Mouse (Mus musculus) spleen, adult 2 months (tissue): ENCODE results near the gene Casp3.

ENCODE experiments used
- CTCF ChIP-seq: fragments of 200-500 bp; IDR thresholded peaks from 2 replicates; pipeline ENCODE4 v1.5.1; 2011; ENCODE audit warnings: mild to moderate bottlenecking, inconsistent platforms; ENCODE audit not compliant: insufficient read depth, insufficient read length, insufficient replicate concordance; ENCODE audit errors: extremely low read depth
- POLR2A ChIP-seq: fragments of 200-500 bp; IDR thresholded peaks from 2 replicates; pipeline ENCODE4 v1.6.1; 2011; ENCODE audit warnings: low read depth, low read length, inconsistent platforms

- TF ChIP-seq POLR2A, result no peak
- TF ChIP-seq CTCF, result no peak
These were observed 46.4 kb upstream of the Casp3 start for GRCm38 (mm10) chr8:46570673-46571072.
